Mouse (Mus musculus) stomach, embryonic 16.5 days (tissue): ENCODE results near the gene Ccz1. TPM values are rescaled to one million over a fixed set of nuclear protein-coding genes. Genes with fewer than 3 reads are reported as not detected.

Source experiments
- ATAC-seq: fragments of 200-750 bp; cut with Nextera tagmentation; 2 replicates; pipeline ENCODE4 v1.8.0; 2017; ENCODE audit warnings: moderate number of reproducible peaks, moderate TSS enrichment; ENCODE audit not compliant: insufficient read depth, low FRiP score
- H3K27ac ChIP-seq: fragments of 300-500 bp; sonication (generic); 2 replicates; pipeline ENCODE4 v1.5.1; 2014; ENCODE audit warnings: low read length
- H3K27me3 ChIP-seq: fragments of 300-500 bp; sonication (generic); 2 replicates; pipeline ENCODE4 v1.6.1; 2014; ENCODE audit warnings: low read length, control low read depth, mixed read lengths; ENCODE audit not compliant: control insufficient read depth, insufficient read depth
- H3K36me3 ChIP-seq: fragments of 300-500 bp; sonication (generic); 2 replicates; pipeline ENCODE4 v1.6.1; 2014; ENCODE audit warnings: low read length; ENCODE audit not compliant: control insufficient read depth, insufficient read depth
- H3K4me1 ChIP-seq: fragments of 300-500 bp; sonication (generic); 2 replicates; pipeline ENCODE4 v1.6.1; 2014; ENCODE audit warnings: low read length, control low read depth, mixed read lengths; ENCODE audit not compliant: control insufficient read depth, insufficient read depth
- H3K4me2 ChIP-seq: fragments of 300-500 bp; sonication (generic); 2 replicates; pipeline ENCODE4 v1.6.1; 2014; ENCODE audit warnings: low read depth, low read length, mixed read lengths
- H3K4me3 ChIP-seq: fragments of 300-500 bp; sonication (generic); replicated peaks from 2 replicates; pipeline ENCODE4 v1.5.1; 2014; ENCODE audit warnings: mild to moderate bottlenecking, low read length
- H3K9ac ChIP-seq: fragments of 300-500 bp; sonication (generic); 2 replicates; pipeline ENCODE4 v1.6.1; 2014; ENCODE audit warnings: low read length
- H3K9me3 ChIP-seq: fragments of 300-500 bp; sonication (generic); replicated peaks from 2 replicates; pipeline ENCODE4 v1.6.1; 2016; ENCODE audit warnings: low read length, control low read depth; ENCODE audit not compliant: control insufficient read depth
- WGBS: fragments of 180-500 bp; shearing (Covaris S2); extraction: QIAGEN DNeasy Blood & Tissue Kit; methylation state at CpG from one replicate; pipeline ENCODE4 v1.1.7; 2014; 5-methylcytosine and 5-hydroxymethylcytosine counted together
- polyA plus RNA-seq: library from polyadenylated mRNA; unstranded; fragments of >200 nt; fragmentation: Nextera tagmentation; extraction: Ambion mirVana; gene quantifications from 2 replicates; pipeline ENCODE4 v1.2.1, GENCODE M21; 2015

Gene Ccz1
- polyA plus RNA-seq, 1 experiment from 2014 or later, result 79.7 TPM

GRCm38 (mm10) chr5:143985381-143985780 is 29.3 kb downstream of the Ccz1 start:
- WGBS, result 80% methylated on average over 7 of the region's 7 CpGs
- Histone ChIP-seq H3K4me3 (no peak overlapping the region), H3K36me3 (peaks cover 13% of the 10 kb centered on the region; the same call in 1 of the 2 replicates), H3K4me1 (peaks cover 2% of the 10 kb centered on the region; the same call in 1 of the 2 replicates), H3K9ac (no peak overlapping the region), H3K27ac (no peak overlapping the region), H3K27me3 (no peaks in the 10 kb centered on the region), H3K9me3 (no peaks in the 10 kb centered on the region), H3K4me2 (no peak overlapping the region)
- ATAC-seq, result no peak

DNA sequence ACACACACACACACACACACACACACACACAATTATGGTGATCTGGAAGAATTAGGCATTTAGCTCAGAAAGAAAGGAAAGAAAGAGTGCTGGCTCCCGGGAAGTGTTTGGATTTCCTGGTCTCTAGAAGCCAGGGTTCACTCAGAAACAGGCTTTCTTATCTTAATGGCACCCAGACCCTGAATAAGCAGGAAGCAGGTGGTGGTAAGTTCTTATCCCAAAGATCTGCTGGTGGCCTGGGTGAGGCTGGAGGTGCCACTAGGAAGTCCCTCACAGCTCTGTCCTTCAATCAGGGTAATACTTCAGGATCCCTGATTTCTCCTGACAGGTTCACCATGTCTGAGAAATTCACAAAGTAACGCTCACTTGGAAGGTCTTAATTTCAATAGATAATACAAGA is 32.3 kb downstream of the Ccz1 start:
- ATAC-seq, result no peak
- peak overlapping the region; percentile 56 for H3K27ac ChIP-seq
- H3K9me3 ChIP-seq, result no peaks in the 10 kb centered on the region
- H3K4me2 ChIP-seq, result no peak overlapping the region
- H3K27me3 ChIP-seq, result no peaks in the 10 kb centered on the region
- 53% methylated on average over 2 of the region's 2 CpGs for WGBS
- no peak overlapping the region for H3K9ac ChIP-seq
- peaks cover 2% of the 10 kb centered on the region; the same call in 1 of the 2 replicates for H3K4me1 ChIP-seq
- H3K4me3 ChIP-seq, result no peak overlapping the region
- no peaks in the 10 kb centered on the region; the same call in 1 of the 2 replicates for H3K36me3 ChIP-seq

DNA sequence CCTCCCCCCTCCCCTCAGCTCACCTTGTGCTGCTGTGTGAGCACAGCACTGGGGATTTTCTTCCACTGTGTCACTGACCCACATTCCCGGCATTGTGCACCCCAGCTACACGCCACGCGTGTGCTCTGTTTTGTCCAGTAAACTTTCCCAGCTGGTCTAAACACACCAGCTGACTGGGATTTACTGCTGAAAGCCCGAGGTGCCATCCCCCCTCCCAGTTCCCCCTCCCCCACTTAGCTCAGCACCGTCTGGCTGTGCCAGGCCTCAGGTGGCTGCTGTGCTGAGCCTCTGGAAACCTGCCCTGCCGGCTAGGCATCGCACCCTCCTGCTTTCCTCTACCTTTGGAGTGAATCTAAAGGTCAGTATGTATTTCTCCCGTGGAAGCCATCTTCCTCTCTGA is 33.8 kb downstream of the Ccz1 start:
- Histone ChIP-seq H3K27me3 (no peaks in the 10 kb centered on the region), H3K9me3 (no peaks in the 10 kb centered on the region), H3K36me3 (no peaks in the 10 kb centered on the region), H3K9ac (no peak overlapping the region), H3K27ac (no peak overlapping the region), H3K4me1 (peaks cover 2% of the 10 kb centered on the region; the same call in 1 of the 2 replicates), H3K4me3 (no peak overlapping the region), H3K4me2 (no peak overlapping the region)
- ATAC-seq, result peak; percentile 45; the same call in 1 of the 2 replicates
- WGBS, result 22% methylated on average over 9 of the region's 9 CpGs

- Histone ChIP-seq H3K4me1 (peaks cover 2% of the 10 kb centered on the region; the same call in 1 of the 2 replicates), H3K9ac (no peak overlapping the region), H3K4me2 (no peak overlapping the region), H3K9me3 (no peaks in the 10 kb centered on the region), H3K27me3 (no peaks in the 10 kb centered on the region), H3K36me3 (no peaks in the 10 kb centered on the region), H3K27ac (no peak overlapping the region), H3K4me3 (no peak overlapping the region)
- WGBS, result 62% methylated on average over 16 of the region's 16 CpGs
- no peak for ATAC-seq
Observed at GRCm38 (mm10) chr5:143976726-143977431, 37.8 kb downstream of the Ccz1 start.

DNA sequence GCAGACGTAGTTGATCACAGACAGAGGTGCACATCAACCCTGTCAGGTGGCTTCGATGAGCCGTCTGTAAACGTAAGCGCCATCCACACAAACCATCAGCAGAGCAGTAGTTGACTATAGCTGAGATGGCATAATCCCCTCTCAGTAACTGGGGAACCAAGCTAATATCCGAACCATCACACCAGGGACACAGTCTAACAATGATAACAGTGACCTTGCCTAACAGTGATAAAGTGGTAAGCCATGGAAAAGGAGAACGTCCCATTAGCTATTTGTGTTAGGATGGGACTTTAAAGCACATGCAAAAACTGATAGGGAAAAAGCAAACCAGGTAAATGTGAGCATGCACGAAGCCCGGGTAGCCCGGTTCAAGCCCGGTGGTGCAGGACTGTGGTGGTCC is 38.4 kb downstream of the Ccz1 start:
- peaks cover 2% of the 10 kb centered on the region; the same call in 1 of the 2 replicates for H3K4me1 ChIP-seq
- whole genome bisulfite sequencing, result 87% methylated on average over 11 of the region's 11 CpGs
- no peak overlapping the region for H3K27ac ChIP-seq
- no peak for ATAC-seq
- H3K9ac ChIP-seq, result no peak overlapping the region
- no peak overlapping the region for H3K4me3 ChIP-seq
- no peaks in the 10 kb centered on the region for H3K27me3 ChIP-seq
- H3K4me2 ChIP-seq, result no peak overlapping the region
- H3K9me3 ChIP-seq, result no peaks in the 10 kb centered on the region
- H3K36me3 ChIP-seq, result no peaks in the 10 kb centered on the region

GRCm38 (mm10) chr5:143975631-143975933 is 39.1 kb downstream of the Ccz1 start:
- Histone ChIP-seq H3K27me3 (no peaks in the 10 kb centered on the region), H3K4me2 (no peak overlapping the region), H3K4me3 (no peak overlapping the region), H3K9me3 (no peaks in the 10 kb centered on the region), H3K9ac (no peak overlapping the region), H3K4me1 (no peaks in the 10 kb centered on the region), H3K27ac (no peak overlapping the region), H3K36me3 (no peaks in the 10 kb centered on the region)
- ATAC-seq, result 0 out of 2 replicates have a peak, but pooled peaks have one; percentile 24
- 35% methylated on average over 2 of the region's 2 CpGs for WGBS

DNA sequence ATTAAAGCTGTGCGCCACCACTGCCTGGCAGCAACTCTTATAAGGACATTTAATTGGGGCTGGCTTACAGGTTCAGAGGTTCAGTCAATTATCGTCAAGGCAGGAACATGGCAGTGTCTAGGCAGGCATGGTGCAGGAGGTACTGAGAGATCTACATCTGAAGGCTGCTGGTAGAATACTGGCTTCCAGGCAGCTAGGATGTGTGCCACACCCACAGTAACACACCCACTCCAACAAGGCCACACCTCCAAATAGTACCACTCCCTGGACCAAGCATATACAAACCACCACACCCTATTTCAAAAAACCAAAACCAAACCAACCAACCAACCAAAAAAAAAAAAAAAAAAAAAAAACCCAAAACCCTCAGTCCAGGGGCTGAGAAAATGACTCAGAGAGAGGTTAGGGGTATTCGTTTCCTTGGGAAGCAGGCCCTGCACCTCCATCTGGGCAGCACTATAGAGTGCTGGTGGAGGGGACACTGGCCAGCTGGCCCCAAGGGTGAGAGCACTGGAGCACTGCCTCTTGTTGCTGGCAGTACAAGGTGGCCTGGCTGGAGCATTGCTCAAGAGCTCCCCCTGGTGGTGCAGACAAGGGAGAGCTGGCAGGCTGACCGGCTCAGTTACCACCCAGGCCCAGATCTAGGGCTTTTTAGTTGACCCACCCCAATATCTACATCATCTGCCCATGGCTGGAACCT is 39.6 kb downstream of the Ccz1 start:
- Histone ChIP-seq H3K9ac (no peak overlapping the region), H3K27ac (no peak overlapping the region), H3K4me2 (no peak overlapping the region), H3K36me3 (no peaks in the 10 kb centered on the region), H3K9me3 (no peaks in the 10 kb centered on the region), H3K4me1 (no peaks in the 10 kb centered on the region), H3K27me3 (no peaks in the 10 kb centered on the region), H3K4me3 (no peak overlapping the region)
- peak; percentile 69 for ATAC-seq
- 56% methylated on average over 4 of the region's 4 CpGs for WGBS

DNA sequence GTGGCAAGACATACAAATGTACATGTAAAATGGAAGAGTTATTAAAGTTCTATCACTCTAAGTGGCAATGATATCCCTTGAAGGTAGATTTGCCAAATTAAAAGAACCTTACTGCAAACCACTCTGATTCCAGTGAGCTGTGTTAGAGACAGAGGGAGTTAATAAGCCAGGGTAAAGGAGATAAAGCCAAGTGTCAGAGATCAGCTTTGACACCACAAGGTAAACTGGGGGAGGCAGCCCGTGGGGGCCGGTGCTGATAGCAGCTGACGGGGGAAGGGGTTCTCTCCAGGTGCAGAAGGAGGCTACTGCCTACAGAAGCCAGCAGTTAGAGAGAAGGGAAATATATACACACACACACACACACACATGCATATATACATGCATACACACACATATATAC is 42.0 kb downstream of the Ccz1 start:
- H3K4me3 ChIP-seq, result no peak overlapping the region
- no peaks in the 10 kb centered on the region for H3K36me3 ChIP-seq
- no peaks in the 10 kb centered on the region for H3K4me1 ChIP-seq
- H3K27me3 ChIP-seq, result no peaks in the 10 kb centered on the region
- H3K4me2 ChIP-seq, result no peak overlapping the region
- H3K27ac ChIP-seq, result no peak overlapping the region
- WGBS, result 23% methylated on average over 3 of the region's 3 CpGs
- H3K9ac ChIP-seq, result no peak overlapping the region
- no peak for ATAC-seq
- no peaks in the 10 kb centered on the region for H3K9me3 ChIP-seq

DNA sequence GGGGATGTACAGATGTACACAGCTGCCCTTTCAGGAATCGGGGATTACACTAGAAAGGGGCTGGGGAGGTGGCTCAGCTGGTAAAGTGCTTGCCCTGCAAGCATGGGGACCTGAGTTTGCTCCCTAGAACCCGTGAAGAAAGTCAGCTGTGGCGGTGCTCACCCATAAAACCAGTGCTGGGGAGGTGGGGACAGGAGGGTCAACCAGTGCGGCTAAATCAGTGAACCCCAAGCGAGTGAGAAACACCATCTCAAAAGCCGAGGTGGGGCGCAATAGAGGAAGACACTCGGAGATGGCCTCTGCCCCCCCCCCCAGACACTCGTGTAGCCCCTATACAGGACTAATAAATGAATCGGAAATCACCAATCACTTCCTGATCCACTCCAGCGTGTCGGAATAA is 48.0 kb downstream of the Ccz1 start:
- H3K36me3 ChIP-seq, result no peaks in the 10 kb centered on the region
- H3K4me1 ChIP-seq, result no peaks in the 10 kb centered on the region
- 82% methylated on average over 12 of the region's 12 CpGs for WGBS
- no peaks in the 10 kb centered on the region for H3K27me3 ChIP-seq
- no peak overlapping the region for H3K27ac ChIP-seq
- no peak overlapping the region for H3K4me2 ChIP-seq
- no peak overlapping the region for H3K9ac ChIP-seq
- no peak overlapping the region for H3K4me3 ChIP-seq
- no peaks in the 10 kb centered on the region for H3K9me3 ChIP-seq
- ATAC-seq, result no peak
